Mouse (Mus musculus) hindbrain, embryonic 10.5 days (tissue): ENCODE results near the gene Map3k5. TPM values are rescaled to one million over a fixed set of nuclear protein-coding genes. Genes with fewer than 3 reads are reported as not detected.
A peak's percentile ranks its signal among the peaks of the same experiment; 100 is the strongest.

Experiments
- DNase-seq: peaks from one replicate; pipeline ENCODE4 v3.0.0-alpha.2; 2017; ENCODE audit warnings: low spot score
- H3K27ac ChIP-seq: fragments of 300-500 bp; sonication (generic); 2 replicates; pipeline ENCODE4 v1.5.1; 2016; ENCODE audit warnings: mild to moderate bottlenecking, moderate library complexity
- H3K27me3 ChIP-seq: fragments of 300-500 bp; sonication (generic); 2 replicates; pipeline ENCODE4 v1.6.1; 2016; ENCODE audit warnings: mild to moderate bottlenecking; ENCODE audit not compliant: poor library complexity, insufficient read depth, severe bottlenecking
- H3K36me3 ChIP-seq: fragments of 300-500 bp; sonication (generic); 2 replicates; pipeline ENCODE4 v1.6.1; 2016; ENCODE audit warnings: mild to moderate bottlenecking, moderate library complexity
- H3K4me1 ChIP-seq: fragments of 300-500 bp; sonication (generic); replicated peaks from 2 replicates; pipeline ENCODE4 v1.6.1; 2016; ENCODE audit warnings: mild to moderate bottlenecking
- H3K4me3 ChIP-seq: fragments of 300-500 bp; sonication (generic); 2 replicates; pipeline ENCODE4 v1.5.1; 2016; ENCODE audit warnings: mild to moderate bottlenecking, moderate library complexity
- H3K9me3 ChIP-seq: fragments of 300-500 bp; sonication (generic); 2 replicates; pipeline ENCODE4 v1.6.1; 2016; ENCODE audit warnings: mild to moderate bottlenecking, moderate library complexity
- WGBS: fragments of 180-500 bp; shearing (Covaris S2); methylation state at CpG from one replicate; pipeline ENCODE4 v1.1.7; 2016; 5-methylcytosine and 5-hydroxymethylcytosine counted together
- polyA plus RNA-seq: library from polyadenylated mRNA; unstranded; fragments of >200 nt; fragmentation: Nextera tagmentation; extraction: Ambion mirVana; gene quantifications from 2 replicates; pipeline ENCODE4 v1.2.1, GENCODE M21; 2016

Gene Map3k5
- polyA plus RNA-seq, 1 experiment from 2014 or later = 0.55 TPM

GRCm38 (mm10) chr10:20058841-20059240 is 124.6 kb downstream of the Map3k5 start:
- Histone ChIP-seq H3K4me1 (no peaks in the 10 kb centered on the region), H3K36me3 (no peaks in the 10 kb centered on the region), H3K27ac (no peak overlapping the region), H3K4me3 (no peak overlapping the region), H3K9me3 (no peaks in the 10 kb centered on the region), H3K27me3 (no peaks in the 10 kb centered on the region)
- no peak for DNase-seq
- 86% methylated on average over 10 of the region's 10 CpGs for WGBS

- no peak overlapping the region for H3K4me3 ChIP-seq
- H3K36me3 ChIP-seq = no peaks in the 10 kb centered on the region
- H3K27me3 ChIP-seq = no peaks in the 10 kb centered on the region
- WGBS = 83% methylated on average over 15 of the region's 15 CpGs
- H3K9me3 ChIP-seq = no peaks in the 10 kb centered on the region
- H3K4me1 ChIP-seq = no peaks in the 10 kb centered on the region
- no peak for DNase-seq
- no peak overlapping the region for H3K27ac ChIP-seq
These were observed 126.2 kb downstream of the Map3k5 start for GRCm38 (mm10) chr10:20060320-20060970.

GRCm38 (mm10) chr10:20064556-20065207 is 130.4 kb downstream of the Map3k5 start:
- H3K4me1 ChIP-seq = no peaks in the 10 kb centered on the region
- 83% methylated on average over 9 of the region's 9 CpGs for WGBS
- no peak overlapping the region for H3K4me3 ChIP-seq
- no peaks in the 10 kb centered on the region for H3K9me3 ChIP-seq
- no peak overlapping the region for H3K27ac ChIP-seq
- no peaks in the 10 kb centered on the region for H3K27me3 ChIP-seq
- no peak for DNase-seq
- H3K36me3 ChIP-seq = no peaks in the 10 kb centered on the region

GRCm38 (mm10) chr10:20066069-20066665 is 131.9 kb downstream of the Map3k5 start:
- no peaks in the 10 kb centered on the region for H3K9me3 ChIP-seq
- H3K27ac ChIP-seq = no peak overlapping the region
- H3K4me1 ChIP-seq = no peaks in the 10 kb centered on the region
- H3K36me3 ChIP-seq = no peaks in the 10 kb centered on the region
- H3K27me3 ChIP-seq = no peaks in the 10 kb centered on the region
- no peak for DNase-seq
- no peak overlapping the region for H3K4me3 ChIP-seq
- WGBS = 84% methylated on average over 1 of the region's 1 CpGs

GRCm38 (mm10) chr10:20069771-20070460 is 135.6 kb downstream of the Map3k5 start:
- no peak for DNase-seq
- WGBS = 91% methylated on average over 11 of the region's 11 CpGs
- Histone ChIP-seq H3K27me3 (no peaks in the 10 kb centered on the region), H3K27ac (no peak overlapping the region), H3K4me1 (no peaks in the 10 kb centered on the region), H3K4me3 (no peak overlapping the region), H3K36me3 (no peaks in the 10 kb centered on the region), H3K9me3 (no peaks in the 10 kb centered on the region)

- Histone ChIP-seq H3K27ac (no peak overlapping the region), H3K36me3 (no peaks in the 10 kb centered on the region), H3K9me3 (no peaks in the 10 kb centered on the region), H3K4me1 (no peaks in the 10 kb centered on the region), H3K27me3 (no peaks in the 10 kb centered on the region), H3K4me3 (no peak overlapping the region)
- 87% methylated on average over 14 of the region's 14 CpGs for WGBS
- no peak for DNase-seq
These were observed 136.4 kb downstream of the Map3k5 start for GRCm38 (mm10) chr10:20070576-20071109.

- Histone ChIP-seq H3K27ac (no peak overlapping the region), H3K4me1 (no peaks in the 10 kb centered on the region), H3K9me3 (no peaks in the 10 kb centered on the region), H3K27me3 (no peaks in the 10 kb centered on the region), H3K4me3 (no peak overlapping the region), H3K36me3 (no peaks in the 10 kb centered on the region)
- 94% methylated on average over 6 of the region's 6 CpGs for WGBS
- no peak for DNase-seq
These were observed 137.4 kb downstream of the Map3k5 start for GRCm38 (mm10) chr10:20071716-20072115.

GRCm38 (mm10) chr10:20073236-20073893 is 139.1 kb downstream of the Map3k5 start:
- DNase-seq = peak; percentile 66
- WGBS = 67% methylated on average over 7 of the region's 7 CpGs
- Histone ChIP-seq H3K27ac (no peak overlapping the region), H3K4me3 (no peak overlapping the region), H3K4me1 (no peaks in the 10 kb centered on the region), H3K27me3 (no peaks in the 10 kb centered on the region), H3K9me3 (no peaks in the 10 kb centered on the region), H3K36me3 (no peaks in the 10 kb centered on the region)

GRCm38 (mm10) chr10:20076541-20077469 is 142.5 kb downstream of the Map3k5 start:
- H3K4me3 ChIP-seq = no peak overlapping the region
- H3K27ac ChIP-seq = no peak overlapping the region
- no peaks in the 10 kb centered on the region for H3K4me1 ChIP-seq
- WGBS = 66% methylated on average over 13 of the region's 13 CpGs
- no peak for DNase-seq
- no peaks in the 10 kb centered on the region for H3K36me3 ChIP-seq
- H3K9me3 ChIP-seq = no peaks in the 10 kb centered on the region
- H3K27me3 ChIP-seq = no peaks in the 10 kb centered on the region

- H3K27ac ChIP-seq = no peak overlapping the region
- WGBS = 93% methylated on average over 2 of the region's 2 CpGs
- H3K27me3 ChIP-seq = no peaks in the 10 kb centered on the region
- no peaks in the 10 kb centered on the region for H3K9me3 ChIP-seq
- no peak overlapping the region for H3K4me3 ChIP-seq
- H3K4me1 ChIP-seq = no peaks in the 10 kb centered on the region
- H3K36me3 ChIP-seq = no peaks in the 10 kb centered on the region
- DNase-seq = no peak
These were observed 144.1 kb downstream of the Map3k5 start for GRCm38 (mm10) chr10:20078350-20078749.

GRCm38 (mm10) chr10:20087841-20088240 is 153.6 kb downstream of the Map3k5 start:
- Histone ChIP-seq H3K4me3 (no peak overlapping the region), H3K4me1 (0 out of 2 replicates have a peak, but pooled peaks cover 4% of the 10 kb centered on the region), H3K27ac (no peak overlapping the region), H3K27me3 (no peaks in the 10 kb centered on the region), H3K9me3 (no peaks in the 10 kb centered on the region), H3K36me3 (no peaks in the 10 kb centered on the region)
- WGBS = 61% methylated on average over 2 of the region's 2 CpGs
- no peak for DNase-seq
